Mouse (Mus musculus) ES-E14 (cell line): ENCODE measurements around the gene Klb. TPM values are rescaled to one million over a fixed set of nuclear protein-coding genes. Genes with fewer than 3 reads are reported as not detected.
"Not testable (repeated sequence)": the region's sequence is repeated elsewhere in the genome, so short reads cannot be mapped to it uniquely, and the experiment has no call there.

Source experiments
- DNase-seq: peaks from one replicate; pipeline ENCODE4 v3.0.0-alpha.2; 2013; ENCODE audit warnings: low read depth, low spot score
- H3K27ac ChIP-seq: 2 replicates; pipeline ENCODE4 v1.5.1; 2012; ENCODE audit warnings: low read depth, mild to moderate bottlenecking, low read length, moderate library complexity, mixed read lengths; ENCODE audit not compliant: poor library complexity, insufficient read depth, severe bottlenecking
- H3K36me3 ChIP-seq: 2 replicates; pipeline ENCODE4 v1.6.1; 2012; ENCODE audit warnings: mild to moderate bottlenecking, low read length, moderate library complexity, mixed read lengths; ENCODE audit not compliant: control insufficient read depth, poor library complexity, insufficient read depth, severe bottlenecking
- H3K4me1 ChIP-seq, 2 experiments: fragments of 150-350 bp in 1 of 2; sonication (generic) in 1 of 2; 2 replicates each; pipeline ENCODE4 v1.6.1; 2012; ENCODE audit warnings: low read length in 2 of 2, mild to moderate bottlenecking in 1 of 2, mixed read lengths in 1 of 2; ENCODE audit not compliant: control insufficient read depth in 2 of 2, insufficient read depth in 2 of 2, poor library complexity in 1 of 2
- H3K4me3 ChIP-seq, 2 experiments: fragments of 150-350 bp in 1 of 2; sonication (generic) in 1 of 2; 2 replicates each; pipeline ENCODE4 v1.5.1; 2012; ENCODE audit warnings: low read length in 2 of 2, low read depth in 1 of 2, mild to moderate bottlenecking in 1 of 2, mixed read lengths in 1 of 2; ENCODE audit not compliant: insufficient read depth in 1 of 2, poor library complexity in 1 of 2, severe bottlenecking in 1 of 2
- H3K9ac ChIP-seq: 2 replicates; pipeline ENCODE4 v1.6.1; 2012; ENCODE audit warnings: low read depth, mild to moderate bottlenecking, low read length, mixed read lengths; ENCODE audit not compliant: poor library complexity, insufficient read depth, severe bottlenecking
- H3K9me3 ChIP-seq: fragments of 150-350 bp; sonication (generic); 2 replicates; pipeline ENCODE4 v1.6.1; 2012; ENCODE audit warnings: low read depth, mild to moderate bottlenecking, low read length; ENCODE audit not compliant: control insufficient read depth, insufficient read depth
- CHD2 ChIP-seq: IDR thresholded peaks from 2 replicates; pipeline ENCODE4 v1.6.1; 2014; ENCODE audit warnings: mild to moderate bottlenecking, low read depth, low read length, inconsistent platforms
- HCFC1 ChIP-seq: IDR thresholded peaks from 2 replicates; pipeline ENCODE4 v1.6.1; 2012; ENCODE audit warnings: low read length, inconsistent platforms, borderline replicate concordance; ENCODE audit not compliant: insufficient read depth
- MAFK ChIP-seq: IDR thresholded peaks from 2 replicates; pipeline ENCODE4 v1.6.1; 2014; ENCODE audit warnings: mild to moderate bottlenecking, low read depth, low read length, inconsistent platforms; ENCODE audit not compliant: insufficient read depth
- ZC3H11A ChIP-seq: IDR thresholded peaks from 2 replicates; pipeline ENCODE4 v1.6.1; 2012; ENCODE audit warnings: low read depth, mild to moderate bottlenecking, inconsistent platforms, low read length, borderline replicate concordance
- ZNF384 ChIP-seq: IDR thresholded peaks from 2 replicates; pipeline ENCODE4 v1.6.1; 2012; ENCODE audit warnings: low read depth, low read length, inconsistent platforms
- in situ Hi-C, 2 experiments: fragments of 600-800 bp; cut with MboI; formaldehyde crosslinking; loops; one replicate each; pipeline ENCODE4 v1.15.1; 2025; ENCODE audit warnings: low sequenced_read_pairs in 2 of 2, inconsistent platforms in 1 of 2; ENCODE audit not compliant: unreplicated experiment in 2 of 2
- total RNA-seq: library from RNA; depleted of rRNA; stranded (reverse); fragments of 300-350 nt; gene quantifications from 2 replicates; pipeline ENCODE4 v1.2.3, GENCODE M21; 2012; rRNA removed

The Klb gene
- 0.63 and 3.6 TPM in 2 replicates for total RNA-seq

GRCm38 (mm10) chr5:65348168-65348567 is at the start of gene Klb:
Gene Klb (plus strand): TSS chr5:65348314.
- H3K4me3 ChIP-seq = no peak within 1 kb of the TSS
- in situ Hi-C loops = no loop called here
- TF ChIP-seq MAFK (no peak), CHD2 (no peak), HCFC1 (no peak), ZNF384 (no peak), ZC3H11A (no peak)
- no peaks in the 10 kb centered on the region for H3K36me3 ChIP-seq
- DNase-seq = no peak
- no peak within 1 kb of the TSS for H3K9ac ChIP-seq
- H3K9me3 ChIP-seq = no peaks in the 10 kb centered on the region
- H3K27ac ChIP-seq = no peak within 1 kb of the TSS
- H3K4me1 ChIP-seq = no peaks in the 10 kb centered on the region

GRCm38 (mm10) chr5:65299623-65300022 is 48.5 kb upstream of the Klb start:
- in situ Hi-C loops, H3K4me1 ChIP-seq, H3K4me3 ChIP-seq, H3K9me3 ChIP-seq, DNase-seq, H3K9ac ChIP-seq: not testable (repeated sequence)
- H3K27ac ChIP-seq = peak overlapping the region; percentile 69
- peaks cover 16% of the 10 kb centered on the region for H3K36me3 ChIP-seq

GRCm38 (mm10) chr5:65300121-65300520 is 48.0 kb upstream of the Klb start:
- Histone ChIP-seq H3K4me1 (peaks cover 2 to 3% of the 10 kb centered on the region in 2 experiments; a peak in 3 of 4 replicates), H3K9ac (peak overlapping the region; percentile 9; the same call in 1 of the 2 replicates), H3K4me3 (no peak overlapping the region), H3K36me3 (peaks cover 16% of the 10 kb centered on the region), H3K9me3 (no peaks in the 10 kb centered on the region), H3K27ac (peak overlapping the region; percentile 69)
- TF ChIP-seq MAFK (peak; percentile 98), ZC3H11A (no peak)
- DNase-seq = no peak
- in situ Hi-C loops = no loop called here

GRCm38 (mm10) chr5:65305516-65305915 is 42.6 kb upstream of the Klb start:
- peaks cover 0 to 3% of the 10 kb centered on the region in 2 experiments; a peak in 2 of 4 replicates for H3K4me1 ChIP-seq
- DNase-seq = no peak
- peaks cover 17% of the 10 kb centered on the region for H3K36me3 ChIP-seq
- H3K9ac ChIP-seq = no peak overlapping the region
- no peaks in the 10 kb centered on the region for H3K9me3 ChIP-seq
- H3K4me3 ChIP-seq = no peak overlapping the region
- TF ChIP-seq ZC3H11A (no peak), MAFK (no peak), ZNF384 (no peak), HCFC1 (no peak), CHD2 (no peak)
- no peak overlapping the region for H3K27ac ChIP-seq
- in situ Hi-C loops = no loop called here

- in situ Hi-C loops = no loop called here
- H3K27ac ChIP-seq = no peak overlapping the region
- no peak overlapping the region for H3K4me3 ChIP-seq
- no peaks in the 10 kb centered on the region for H3K4me1 ChIP-seq
- no peaks in the 10 kb centered on the region for H3K9me3 ChIP-seq
- no peak overlapping the region for H3K9ac ChIP-seq
- DNase-seq = no peak
- TF ChIP-seq CHD2 (no peak), MAFK (no peak), ZC3H11A (no peak), HCFC1 (no peak), ZNF384 (no peak)
- H3K36me3 ChIP-seq = peaks cover 14% of the 10 kb centered on the region
Observed at GRCm38 (mm10) chr5:65308208-65308607, 39.9 kb upstream of the Klb start.
